Mouse (Mus musculus) heart, adult 9 months (tissue): Measurements from ENCODE around the gene Olfr1023.

Source experiments
- DNase-seq, 2 experiments: peaks; one replicate each; pipeline ENCODE4 v3.0.0; 2022; ENCODE audit warnings: low spot score in 2 of 2

Gene Olfr1023

DNA sequence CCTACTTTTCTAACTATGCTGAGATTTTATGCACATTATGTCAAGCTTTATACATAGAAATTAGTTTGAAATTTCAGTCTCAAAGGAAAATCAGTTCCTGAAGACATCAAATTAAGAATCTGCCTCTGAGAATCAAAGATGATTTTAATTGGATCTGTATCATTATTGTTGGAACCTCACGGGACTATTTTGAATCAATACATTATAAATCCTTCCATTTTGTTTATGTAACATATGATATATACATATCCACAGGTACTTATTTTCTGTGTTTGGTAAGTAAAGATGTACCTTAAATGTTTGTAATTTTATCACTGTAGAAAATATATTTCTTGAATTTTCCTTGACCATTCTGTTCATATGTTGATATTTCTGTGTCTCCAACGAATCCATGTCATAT is at the start of gene Olfr1023:
Gene Olfr1023 (plus strand): TSS at position 301 of the 400 bp plus-strand sequence.
- DNase-seq, result no peak

DNA sequence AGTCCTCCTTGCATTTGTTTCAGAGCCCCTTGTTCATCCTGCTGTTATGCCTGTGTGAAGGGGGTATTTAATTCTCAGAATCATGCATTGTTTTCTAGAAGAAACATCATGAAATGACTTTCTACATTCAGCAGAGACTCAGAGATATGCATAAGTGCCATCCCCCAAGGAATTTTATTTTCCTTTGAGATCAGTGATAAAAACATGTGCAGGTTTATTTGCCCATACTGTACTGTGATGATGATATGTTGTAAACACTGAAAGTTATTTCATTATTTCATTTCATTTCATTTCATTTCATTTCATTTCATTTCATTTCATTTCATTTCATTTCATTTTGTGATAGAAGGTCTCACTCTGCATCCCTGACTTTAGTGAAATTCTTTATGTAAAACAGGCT is 40.1 kb upstream of the Olfr1023 start, which contains the start of gene Olfr1019:
Gene Olfr1019 (minus strand): TSS at position 101 of the 400 bp plus-strand sequence.
- no peak for DNase-seq

DNA sequence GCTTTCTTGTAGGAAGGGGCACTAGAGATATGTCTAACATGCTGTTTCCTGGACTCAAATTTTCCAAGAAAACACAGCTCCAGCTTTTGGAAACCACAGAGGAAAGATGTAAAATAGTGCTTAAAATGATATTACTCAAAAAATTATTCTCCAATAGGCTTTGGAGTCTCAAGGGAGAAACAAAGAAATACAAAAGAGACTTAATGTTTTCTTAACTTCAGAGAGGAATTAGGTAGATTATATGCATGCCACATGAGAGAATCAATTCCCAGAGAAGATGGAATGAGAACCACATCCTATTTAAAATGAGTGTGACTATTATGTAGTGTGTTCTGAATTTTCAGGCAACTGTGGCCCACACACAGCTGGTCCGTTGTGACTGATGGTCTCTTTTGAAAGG is 38.7 kb upstream of the Olfr1023 start, which contains the start of gene Olfr1020:
Gene Olfr1020 (plus strand): TSS at position 301 of the 400 bp plus-strand sequence.
- DNase-seq, result no peak

DNA sequence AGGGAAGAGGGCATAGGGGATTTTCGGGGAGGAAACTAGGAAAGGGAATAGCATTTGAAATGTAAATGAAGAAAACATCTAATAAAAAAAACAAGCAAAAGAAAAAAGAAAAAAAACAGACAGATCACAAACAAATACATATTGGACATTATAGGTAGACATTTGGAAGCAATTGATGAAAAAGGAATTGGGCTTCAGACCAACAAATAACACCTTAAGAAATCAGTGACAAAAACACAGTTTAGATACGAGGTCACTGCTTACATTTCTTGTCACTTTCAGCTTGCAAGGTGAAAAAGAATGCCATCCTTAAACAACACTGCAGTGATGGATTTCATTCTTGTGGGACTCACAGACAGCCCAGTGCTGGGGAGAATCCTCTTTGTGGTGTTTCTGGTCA is 17.1 kb upstream of the Olfr1023 start, which contains the start of gene Olfr1022:
Gene Olfr1022 (plus strand): TSS at position 301 of the 400 bp plus-strand sequence.
- no peak for DNase-seq

DNA sequence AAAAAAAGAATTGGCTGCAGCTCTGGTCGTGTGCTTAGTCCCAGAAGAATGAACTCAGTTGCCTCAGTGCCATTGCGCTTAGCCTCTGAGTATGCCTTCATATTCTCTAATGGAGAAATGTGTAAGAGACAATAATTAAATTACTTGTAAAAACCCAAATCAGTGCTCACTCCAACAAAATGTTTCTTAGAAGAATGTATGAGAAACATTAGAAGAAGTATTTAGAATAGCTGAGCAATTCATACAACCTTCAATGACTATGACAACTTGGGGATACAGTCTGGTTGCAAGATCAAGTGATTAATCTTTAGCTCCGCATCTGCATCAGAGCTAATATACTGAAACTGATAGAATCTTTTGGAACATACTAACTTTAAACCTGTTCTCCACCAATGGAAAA is 19.5 kb downstream of the Olfr1023 start, which contains the start of gene Olfr1024:
Gene Olfr1024 (minus strand): TSS at position 101 of the 400 bp plus-strand sequence.
- no peak for DNase-seq

DNA sequence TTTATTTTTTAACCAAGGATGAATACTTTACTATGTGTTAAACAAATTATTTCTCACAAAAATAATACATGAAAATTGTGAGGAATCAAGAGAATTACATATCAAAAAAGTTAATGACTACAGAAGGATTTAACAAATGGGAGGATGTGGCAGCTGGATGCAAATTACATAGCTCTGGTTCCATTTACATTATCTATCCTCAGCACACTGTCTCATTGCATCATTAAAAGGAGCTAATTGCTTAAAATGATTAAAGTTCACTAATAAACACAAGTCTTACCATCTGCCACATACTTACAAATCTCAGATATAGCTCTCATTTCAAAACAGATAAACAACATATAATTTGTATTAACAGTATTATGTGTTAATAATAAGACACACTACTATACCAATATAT is 27.8 kb downstream of the Olfr1023 start:
- no peak for DNase-seq

DNA sequence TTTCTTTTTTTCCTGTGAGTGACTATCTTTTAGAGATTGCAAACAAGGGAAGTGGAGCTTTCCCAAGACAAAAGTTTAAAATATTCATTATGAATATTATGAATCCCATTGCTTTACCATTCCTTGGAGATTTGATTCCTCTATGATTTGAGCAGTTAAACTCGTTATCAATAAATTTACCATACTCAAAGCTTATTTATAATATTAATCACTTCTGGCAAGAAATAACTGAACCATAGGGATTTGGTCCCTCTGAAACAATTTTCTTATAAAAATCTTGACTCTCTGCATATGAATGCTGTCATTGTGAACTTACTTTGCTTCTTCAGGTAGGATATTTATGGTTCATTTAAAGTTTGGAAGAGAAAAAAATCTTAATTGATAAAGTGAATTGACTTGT is 29.5 kb downstream of the Olfr1023 start, which contains the start of gene Olfr1025-ps1:
Gene Olfr1025-ps1 (plus strand): TSS at position 301 of the 400 bp plus-strand sequence.
- DNase-seq, result no peak

DNA sequence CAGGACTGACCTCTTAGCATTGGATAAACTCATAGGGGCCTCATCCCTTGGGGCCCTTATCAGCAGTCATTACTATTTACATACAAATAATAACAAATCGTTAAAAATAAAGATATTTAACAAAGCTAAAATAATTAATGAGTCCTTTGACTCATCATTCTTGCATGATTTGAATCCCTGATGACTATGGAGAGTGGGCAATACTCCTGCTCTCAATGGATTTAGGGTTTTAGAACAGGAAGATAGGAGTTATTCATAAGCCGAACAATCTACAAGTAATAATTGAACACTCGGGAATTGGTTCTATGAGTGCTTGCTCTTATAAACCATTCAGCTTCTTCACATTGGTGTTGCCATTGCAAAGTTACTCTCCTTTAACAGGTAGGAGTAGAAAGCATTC is 35.8 kb downstream of the Olfr1023 start, which contains the start of gene Olfr1026:
Gene Olfr1026 (plus strand): TSS at position 301 of the 400 bp plus-strand sequence.
- no peak for DNase-seq
